Mouse (Mus musculus) liver, adult (tissue): ENCODE data around the gene A4galt.
A peak's percentile ranks its signal among the peaks of the same experiment; 100 is the strongest.

Source experiments
- GATA4 ChIP-seq: IDR thresholded peaks from 2 replicates; pipeline ENCODE4 v1.6.1; 2014; ENCODE audit warnings: mild to moderate bottlenecking, low read length; ENCODE audit not compliant: insufficient replicate concordance

Gene A4galt

GRCm38 (mm10) chr15:83251176-83252004 is at the start of gene A4galt:
TSS of gene A4galt (minus strand) at chr15:83251774.
- TF ChIP-seq GATA4 = no peak

GRCm38 (mm10) chr15:83299916-83300582 is 48.5 kb upstream of the A4galt start:
- TF ChIP-seq GATA4 = no peak

DNA sequence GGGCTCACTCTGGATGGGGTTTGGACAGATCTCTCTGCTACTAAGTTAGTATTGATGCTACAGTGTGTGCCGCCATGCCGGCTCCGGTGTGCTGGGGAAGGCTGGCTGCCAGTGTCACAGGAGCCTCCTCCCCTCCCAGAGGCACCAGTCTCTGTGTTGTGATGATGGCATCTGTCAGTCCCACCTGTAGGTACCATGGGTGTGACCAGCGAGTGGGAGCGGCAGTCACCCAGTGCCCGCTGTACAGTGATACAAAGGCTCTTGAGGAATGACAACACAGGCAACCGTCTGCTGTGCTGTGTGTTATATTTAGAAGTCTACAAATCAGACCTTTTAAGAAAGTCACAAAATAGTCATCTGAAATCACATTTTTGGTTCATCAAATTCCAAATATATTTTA is 47.9 kb upstream of the A4galt start:
- no peak for TF ChIP-seq GATA4

- no peak for TF ChIP-seq GATA4
These were observed 47.2 kb upstream of the A4galt start for GRCm38 (mm10) chr15:83298810-83299209.

- no peak for TF ChIP-seq GATA4
These were observed 46.7 kb upstream of the A4galt start for GRCm38 (mm10) chr15:83298313-83298712.

- TF ChIP-seq GATA4 = no peak
These were observed 45.3 kb upstream of the A4galt start for GRCm38 (mm10) chr15:83296771-83297311.

GRCm38 (mm10) chr15:83296050-83296449 is 44.5 kb upstream of the A4galt start:
- no peak for TF ChIP-seq GATA4

- TF ChIP-seq GATA4 = no peak
These were observed 43.4 kb upstream of the A4galt start for GRCm38 (mm10) chr15:83294954-83295353.

DNA sequence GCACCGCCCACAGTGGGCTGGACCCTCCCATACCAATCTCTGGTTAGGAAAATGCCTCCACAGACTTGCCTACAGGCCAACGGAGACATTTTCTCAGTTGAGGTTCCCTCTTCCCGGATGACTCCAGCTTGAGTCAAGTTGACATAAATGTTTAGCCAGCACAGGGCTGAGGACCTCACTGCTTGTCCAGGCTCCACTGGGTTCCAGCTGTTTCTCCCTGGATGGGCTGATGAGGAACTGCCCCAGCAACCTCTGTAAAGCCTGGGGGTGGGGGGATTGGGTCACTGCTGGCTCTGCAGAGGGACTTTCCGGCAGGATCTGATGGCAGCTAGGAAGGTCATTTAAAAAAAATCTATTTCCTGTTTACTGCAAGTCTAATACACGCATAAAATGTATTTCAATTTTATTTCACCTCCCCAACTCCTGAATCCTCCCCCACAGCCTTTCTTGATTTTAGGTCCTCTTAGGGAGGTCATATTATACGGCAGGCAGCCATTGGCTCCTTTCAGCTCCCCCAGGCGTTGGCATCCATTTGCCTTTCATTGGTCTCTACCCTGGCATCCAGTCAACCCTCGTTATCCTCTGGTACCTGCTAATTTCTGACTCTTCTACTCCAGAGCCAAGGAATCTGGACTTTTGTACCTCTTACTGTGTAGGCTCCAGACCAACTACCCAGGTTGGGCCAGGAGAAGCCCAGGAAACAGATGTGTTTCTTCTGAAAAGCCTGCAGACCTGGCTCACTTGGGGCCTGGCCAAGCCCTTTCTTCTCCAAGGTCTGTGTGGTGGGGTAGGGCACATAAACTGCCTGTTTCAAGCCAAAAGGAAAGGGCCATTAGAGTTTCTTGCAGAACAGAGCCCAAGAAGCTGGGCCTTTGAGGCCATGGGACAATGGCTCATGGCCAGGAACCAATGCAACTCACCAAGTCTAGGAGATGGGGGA is 42.4 kb upstream of the A4galt start:
- TF ChIP-seq GATA4 = no peak

DNA sequence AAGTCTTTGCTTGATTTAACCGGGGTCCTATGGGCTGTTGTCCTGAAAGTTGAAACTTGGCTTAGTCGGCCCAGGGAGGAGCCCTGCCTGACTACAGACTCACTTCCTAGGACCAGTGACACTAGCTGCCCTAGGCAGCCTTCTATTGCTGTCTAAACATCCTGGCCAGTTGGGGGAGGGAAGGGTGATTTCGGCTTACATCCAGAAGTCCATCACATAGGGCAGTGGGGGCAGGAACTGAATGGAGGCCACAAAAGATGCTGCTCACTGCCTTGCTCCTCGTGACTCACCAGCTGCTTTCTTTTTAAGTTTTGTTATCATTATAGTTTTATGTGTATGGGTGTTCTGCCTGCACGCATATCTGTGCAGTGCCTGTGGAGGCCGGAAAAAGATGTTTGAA is 41.6 kb upstream of the A4galt start:
- peak; percentile 46; the same call in 1 of the 2 replicates for TF ChIP-seq GATA4

- no peak for TF ChIP-seq GATA4
These were observed 40.9 kb upstream of the A4galt start for GRCm38 (mm10) chr15:83292261-83293056.

GRCm38 (mm10) chr15:83290899-83291298 is 39.3 kb upstream of the A4galt start:
- TF ChIP-seq GATA4 = no peak

DNA sequence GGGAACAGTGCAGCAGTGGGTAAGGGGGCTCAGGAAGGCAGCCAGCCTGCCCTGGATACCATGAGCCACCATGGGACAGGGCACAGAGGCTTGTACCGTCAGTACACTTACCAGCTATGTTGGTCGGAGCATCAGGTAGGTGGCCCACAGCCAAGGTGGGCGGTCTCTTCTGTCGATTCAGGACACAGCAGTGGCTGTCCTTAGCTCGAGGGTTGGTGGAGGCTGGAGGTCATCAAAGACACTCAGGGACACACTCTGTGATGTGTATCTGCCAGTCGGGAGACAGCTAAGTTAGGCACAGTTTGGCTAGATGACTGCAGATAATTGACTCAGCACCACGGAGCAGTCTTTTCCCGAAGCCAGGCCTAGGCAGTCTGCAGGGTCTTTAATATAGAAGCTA is 33.3 kb upstream of the A4galt start:
- no peak for TF ChIP-seq GATA4

DNA sequence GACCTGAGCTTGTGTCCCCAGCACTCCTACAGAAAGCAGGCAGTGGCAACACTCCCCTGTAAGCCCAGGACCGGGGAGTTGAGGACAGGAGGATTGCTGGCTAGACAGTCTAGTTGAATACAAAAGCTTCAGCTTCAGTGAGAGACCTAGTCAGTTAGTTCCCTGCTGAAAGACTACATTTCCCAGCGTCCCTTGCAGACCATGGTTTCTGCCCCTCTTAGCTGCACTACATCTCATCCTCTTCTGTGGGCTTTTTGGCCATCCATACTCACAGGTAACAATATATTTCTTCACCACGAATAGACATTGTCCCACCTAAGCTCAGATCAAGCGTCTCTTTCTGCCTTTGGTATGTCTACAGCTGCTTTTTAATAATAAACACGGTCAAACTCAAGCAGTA is 30.8 kb upstream of the A4galt start:
- no peak for TF ChIP-seq GATA4
